Comparison of ENCODE assay signal across 13 mouse cellular contexts in genomic region chr7:143181311-143181710, GRCm38 (mm10).
A peak's percentile ranks its signal among the peaks of the same experiment; 100 is the strongest.
DNase-seq lines count a peak whose midpoint lies in the region; ATAC-seq lines count a peak whose summit lies in the region.
"Had no signal": no experiment of that assay in that cellular context is flagged by ENCODE, and none has a peak within 500 bp of the region (broad histone marks: within the 10 kb centered on the region; RNA-seq: fewer than 3 reads in every experiment).

No protein-coding gene starts in this region.

- no peak overlapping the region for H3K9ac ChIP-seq in kidney, embryonic 15.5 days
- H3K9ac ChIP-seq: hindbrain, embryonic 15.5 days; limb, embryonic 12.5 days; liver, embryonic 13.5 days had no signal

- DNase-seq in heart, embryonic 10.5 days (ENCODE audit: low spot score), result no peak
- no peak for DNase-seq in heart, adult 11 months
- DNase-seq in kidney, postnatal 4 days, result no peak
- peak; percentile 87 for DNase-seq in adrenal gland, adult 2 months
- DNase-seq in embryo, embryonic 11 days, result no peak

- 87% methylated on average over 4 of the region's 4 CpGs for WGBS in heart, embryonic 10.5 days
- WGBS in kidney, embryonic 15.5 days, result 92% methylated on average over 4 of the region's 4 CpGs

- peak overlapping the region; percentile 62; the same call in 1 of the 2 replicates for H3K27ac ChIP-seq in heart, embryonic 10.5 days
- H3K27ac ChIP-seq in kidney, embryonic 15.5 days, result 0 out of 2 replicates have a peak overlapping the region, but pooled peaks have one; percentile 18
- H3K27ac ChIP-seq: hindbrain, embryonic 15.5 days; kidney, postnatal 0 days; limb, embryonic 12.5 days; liver, embryonic 13.5 days had no signal

- no peak for ATAC-seq in kidney, embryonic 15.5 days (replicated peaks; ENCODE audit: low FRiP score)
- peak; percentile 31; the same call in 1 of the 2 replicates for ATAC-seq in megakaryocyte-erythroid progenitor cell, adult 5-6 weeks (replicated peaks; ENCODE audit: low FRiP score, low TSS enrichment, poor library complexity, severe bottlenecking)
- no peak for ATAC-seq in erythroid progenitor cell, adult 5-6 weeks (replicated peaks; ENCODE audit: low FRiP score, poor library complexity, severe bottlenecking)

- peaks cover 2% of the 10 kb centered on the region; the same call in 1 of the 2 replicates for H3K36me3 ChIP-seq in heart, embryonic 10.5 days
- H3K36me3 ChIP-seq in kidney, embryonic 15.5 days, result no peaks in the 10 kb centered on the region
- H3K36me3 ChIP-seq: hindbrain, embryonic 15.5 days; limb, embryonic 12.5 days; liver, embryonic 13.5 days had no signal

- H3K27me3 ChIP-seq in heart, embryonic 10.5 days (ENCODE audit: insufficient read depth, poor library complexity, severe bottlenecking), result peaks cover 2% of the 10 kb centered on the region; the same call in 1 of the 2 replicates
- no peaks in the 10 kb centered on the region for H3K27me3 ChIP-seq in kidney, embryonic 15.5 days
- H3K27me3 ChIP-seq: hindbrain, embryonic 15.5 days; limb, embryonic 12.5 days; liver, embryonic 13.5 days had no signal

- peaks cover 26% of the 10 kb centered on the region for H3K4me1 ChIP-seq in heart, embryonic 10.5 days
- peaks cover 14% of the 10 kb centered on the region for H3K4me1 ChIP-seq in kidney, embryonic 15.5 days
- H3K4me1 ChIP-seq: hindbrain, embryonic 15.5 days had no signal

- no peak overlapping the region for H3K4me3 ChIP-seq in heart, embryonic 10.5 days
- no peak overlapping the region for H3K4me3 ChIP-seq in kidney, embryonic 15.5 days (replicated peaks)
- H3K4me3 ChIP-seq: hindbrain, embryonic 15.5 days; limb, embryonic 12.5 days; liver, embryonic 13.5 days; myocyte had no signal

- H3K4me2 ChIP-seq in kidney, embryonic 15.5 days, result no peak overlapping the region
- H3K4me2 ChIP-seq: hindbrain, embryonic 15.5 days; limb, embryonic 12.5 days; liver, embryonic 13.5 days had no signal

- no peaks in the 10 kb centered on the region for H3K9me3 ChIP-seq in heart, embryonic 10.5 days
- H3K9me3 ChIP-seq in kidney, embryonic 15.5 days (replicated peaks), result no peaks in the 10 kb centered on the region
- H3K9me3 ChIP-seq: hindbrain, embryonic 15.5 days; limb, embryonic 12.5 days; liver, embryonic 13.5 days had no signal
